Mouse (Mus musculus) forebrain, embryonic 12.5 days (tissue): ENCODE measurements at regions not wholly inside any gene's neighbourhood (a gene's known extent, or its start where the extent isn't known, plus 50 kb on each side); places are given as distances from the start of the nearest gene placed in this dataset.
"Not testable (repeated sequence)": the region's sequence is repeated elsewhere in the genome, so short reads cannot be mapped to it uniquely, and the experiment has no call there.

ENCODE experiments used
- ATAC-seq: fragments of 200-750 bp; cut with Nextera tagmentation; 2 replicates; pipeline ENCODE4 v1.8.0; 2017; ENCODE audit warnings: moderate TSS enrichment; ENCODE audit not compliant: low FRiP score
- H3K27ac ChIP-seq: fragments of 300-500 bp; sonication (generic); 2 replicates; pipeline ENCODE4 v1.5.1; 2016; ENCODE audit warnings: mild to moderate bottlenecking
- H3K27me3 ChIP-seq: fragments of 300-500 bp; sonication (generic); 2 replicates; pipeline ENCODE4 v1.6.1; 2016; ENCODE audit warnings: mild to moderate bottlenecking
- H3K36me3 ChIP-seq: fragments of 300-500 bp; sonication (generic); replicated peaks from 2 replicates; pipeline ENCODE4 v1.6.1; 2016; ENCODE audit warnings: mild to moderate bottlenecking
- H3K4me1 ChIP-seq: fragments of 300-500 bp; sonication (generic); 2 replicates; pipeline ENCODE4 v1.6.1; 2016
- H3K4me2 ChIP-seq: fragments of 300-500 bp; sonication (generic); 2 replicates; pipeline ENCODE4 v1.6.1; 2016; ENCODE audit warnings: mild to moderate bottlenecking, moderate library complexity
- H3K4me3 ChIP-seq: fragments of 300-500 bp; sonication (generic); replicated peaks from 2 replicates; pipeline ENCODE4 v1.5.1; 2016; ENCODE audit warnings: mild to moderate bottlenecking
- H3K9ac ChIP-seq: fragments of 300-500 bp; sonication (generic); 2 replicates; pipeline ENCODE4 v1.6.1; 2016; ENCODE audit warnings: mild to moderate bottlenecking
- H3K9me3 ChIP-seq: fragments of 300-500 bp; sonication (generic); 2 replicates; pipeline ENCODE4 v1.6.1; 2016
- WGBS: fragments of 180-500 bp; shearing (Covaris S2); methylation state at CpG from one replicate; pipeline ENCODE4 v1.1.7; 2016; 5-methylcytosine and 5-hydroxymethylcytosine counted together

- H3K36me3 ChIP-seq, H3K4me3 ChIP-seq, H3K9me3 ChIP-seq, H3K9ac ChIP-seq, H3K4me1 ChIP-seq, ATAC-seq, H3K27me3 ChIP-seq, H3K27ac ChIP-seq, H3K4me2 ChIP-seq: not testable (repeated sequence)
Measured at GRCm38 (mm10) chr16:30717577-30717976, 118.1 kb downstream of the Fam43a start.

GRCm38 (mm10) chr16:30720791-30721190 is 121.3 kb downstream of the Fam43a start:
- Histone ChIP-seq H3K9me3 (no peaks in the 10 kb centered on the region), H3K9ac (no peak overlapping the region), H3K4me1 (no peaks in the 10 kb centered on the region), H3K36me3 (no peaks in the 10 kb centered on the region), H3K4me2 (no peak overlapping the region), H3K4me3 (no peak overlapping the region), H3K27ac (no peak overlapping the region), H3K27me3 (no peaks in the 10 kb centered on the region)
- ATAC-seq, result no peak
- 68% methylated on average over 6 of the region's 6 CpGs for WGBS

- no peak overlapping the region for H3K4me3 ChIP-seq
- H3K4me2 ChIP-seq, result no peak overlapping the region
- H3K9ac ChIP-seq, result no peak overlapping the region
- no peak for ATAC-seq
- H3K36me3 ChIP-seq, result no peaks in the 10 kb centered on the region
- no peaks in the 10 kb centered on the region for H3K27me3 ChIP-seq
- no peaks in the 10 kb centered on the region for H3K4me1 ChIP-seq
- H3K9me3 ChIP-seq, result no peaks in the 10 kb centered on the region
- no peak overlapping the region for H3K27ac ChIP-seq
Measured at GRCm38 (mm10) chr16:30721223-30721622, 121.7 kb downstream of the Fam43a start.

- H3K4me2 ChIP-seq, result no peak overlapping the region
- no peaks in the 10 kb centered on the region for H3K36me3 ChIP-seq
- H3K9me3 ChIP-seq, result no peaks in the 10 kb centered on the region
- no peaks in the 10 kb centered on the region for H3K4me1 ChIP-seq
- no peaks in the 10 kb centered on the region for H3K27me3 ChIP-seq
- WGBS, result 95% methylated on average over 3 of the region's 3 CpGs
- no peak overlapping the region for H3K9ac ChIP-seq
- no peak for ATAC-seq
- no peak overlapping the region for H3K27ac ChIP-seq
- no peak overlapping the region for H3K4me3 ChIP-seq
Measured at GRCm38 (mm10) chr16:30722372-30722771, 122.8 kb downstream of the Fam43a start.

- 84% methylated on average over 1 of the region's 1 CpGs for WGBS
- H3K27ac ChIP-seq, result no peak overlapping the region
- ATAC-seq, result no peak
- no peak overlapping the region for H3K4me2 ChIP-seq
- no peaks in the 10 kb centered on the region for H3K27me3 ChIP-seq
- H3K4me1 ChIP-seq, result no peaks in the 10 kb centered on the region
- H3K36me3 ChIP-seq, result no peaks in the 10 kb centered on the region
- no peaks in the 10 kb centered on the region for H3K9me3 ChIP-seq
- no peak overlapping the region for H3K4me3 ChIP-seq
- H3K9ac ChIP-seq, result no peak overlapping the region
Measured at GRCm38 (mm10) chr16:30724591-30724990, 125.1 kb downstream of the Fam43a start.

GRCm38 (mm10) chr16:30732770-30733415 is 133.4 kb downstream of the Fam43a start:
- Histone ChIP-seq H3K4me3 (no peak overlapping the region), H3K4me2 (no peak overlapping the region), H3K9ac (no peak overlapping the region), H3K9me3 (no peaks in the 10 kb centered on the region), H3K36me3 (no peaks in the 10 kb centered on the region), H3K4me1 (peaks cover 25% of the 10 kb centered on the region), H3K27ac (no peak overlapping the region), H3K27me3 (no peaks in the 10 kb centered on the region)
- whole genome bisulfite sequencing, result 63% methylated on average over 9 of the region's 9 CpGs
- no peak for ATAC-seq

- H3K4me2 ChIP-seq, result no peak overlapping the region
- 79% methylated on average over 11 of the region's 11 CpGs for WGBS
- ATAC-seq, result no peak
- no peak overlapping the region for H3K27ac ChIP-seq
- H3K27me3 ChIP-seq, result no peaks in the 10 kb centered on the region
- H3K36me3 ChIP-seq, result no peaks in the 10 kb centered on the region
- peaks cover 25% of the 10 kb centered on the region for H3K4me1 ChIP-seq
- no peaks in the 10 kb centered on the region for H3K9me3 ChIP-seq
- no peak overlapping the region for H3K4me3 ChIP-seq
- H3K9ac ChIP-seq, result no peak overlapping the region
Measured at GRCm38 (mm10) chr16:30733478-30733877, 134.0 kb downstream of the Fam43a start.

- H3K36me3 ChIP-seq, result no peaks in the 10 kb centered on the region
- no peak overlapping the region for H3K4me3 ChIP-seq
- WGBS, result 43% methylated on average over 3 of the region's 3 CpGs
- H3K9ac ChIP-seq, result no peak overlapping the region
- no peaks in the 10 kb centered on the region for H3K9me3 ChIP-seq
- peaks cover 25% of the 10 kb centered on the region for H3K4me1 ChIP-seq
- H3K27me3 ChIP-seq, result no peaks in the 10 kb centered on the region
- H3K4me2 ChIP-seq, result no peak overlapping the region
- H3K27ac ChIP-seq, result no peak overlapping the region
- no peak for ATAC-seq
Measured at GRCm38 (mm10) chr16:30735360-30735759, 135.8 kb downstream of the Fam43a start.

GRCm38 (mm10) chr16:30735969-30736368 is 136.4 kb downstream of the Fam43a start:
- no peak overlapping the region for H3K4me2 ChIP-seq
- no peaks in the 10 kb centered on the region for H3K9me3 ChIP-seq
- WGBS, result 40% methylated on average over 7 of the region's 7 CpGs
- ATAC-seq, result no peak
- H3K27me3 ChIP-seq, result no peaks in the 10 kb centered on the region
- H3K4me3 ChIP-seq, result no peak overlapping the region
- H3K9ac ChIP-seq, result no peak overlapping the region
- H3K36me3 ChIP-seq, result no peaks in the 10 kb centered on the region
- H3K27ac ChIP-seq, result no peak overlapping the region
- H3K4me1 ChIP-seq, result peaks cover 25% of the 10 kb centered on the region

- no peak for ATAC-seq
- WGBS, result 73% methylated on average over 17 of the region's 17 CpGs
- Histone ChIP-seq H3K27me3 (no peaks in the 10 kb centered on the region), H3K36me3 (no peaks in the 10 kb centered on the region), H3K4me3 (no peak overlapping the region), H3K9me3 (no peaks in the 10 kb centered on the region), H3K27ac (no peak overlapping the region), H3K4me2 (no peak overlapping the region), H3K4me1 (peaks cover 25% of the 10 kb centered on the region), H3K9ac (no peak overlapping the region)
Measured at GRCm38 (mm10) chr16:30736662-30737326, 137.3 kb downstream of the Fam43a start.

GRCm38 (mm10) chr16:30737524-30737923 is 138.0 kb downstream of the Fam43a start:
- WGBS, result 86% methylated on average over 8 of the region's 8 CpGs
- Histone ChIP-seq H3K27me3 (no peaks in the 10 kb centered on the region), H3K9ac (no peak overlapping the region), H3K36me3 (no peaks in the 10 kb centered on the region), H3K4me2 (no peak overlapping the region), H3K27ac (no peak overlapping the region), H3K9me3 (no peaks in the 10 kb centered on the region), H3K4me3 (no peak overlapping the region), H3K4me1 (peaks cover 25% of the 10 kb centered on the region)
- ATAC-seq, result no peak

GRCm38 (mm10) chr16:30739651-30740050 is 140.1 kb downstream of the Fam43a start:
- Histone ChIP-seq H3K4me3 (no peak overlapping the region), H3K27ac (no peak overlapping the region), H3K9me3 (no peaks in the 10 kb centered on the region), H3K4me1 (peaks cover 24% of the 10 kb centered on the region), H3K36me3 (no peaks in the 10 kb centered on the region), H3K9ac (no peak overlapping the region), H3K27me3 (no peaks in the 10 kb centered on the region), H3K4me2 (no peak overlapping the region)
- 83% methylated on average over 7 of the region's 7 CpGs for whole genome bisulfite sequencing
- ATAC-seq, result no peak

GRCm38 (mm10) chr16:30741192-30741591 is 141.7 kb downstream of the Fam43a start:
- 97% methylated on average over 1 of the region's 1 CpGs for WGBS

More at GRCm38 (mm10) chr16:30741192-30741591, 141.7 kb downstream of the Fam43a start:
- H3K9ac ChIP-seq, result no peak overlapping the region
- H3K9me3 ChIP-seq, result no peaks in the 10 kb centered on the region
- H3K4me3 ChIP-seq, result no peak overlapping the region
- H3K4me2 ChIP-seq, result no peak overlapping the region
- H3K4me1 ChIP-seq, result peaks cover 24% of the 10 kb centered on the region
- no peak overlapping the region for H3K27ac ChIP-seq
- no peak for ATAC-seq
- H3K27me3 ChIP-seq, result no peaks in the 10 kb centered on the region
- no peaks in the 10 kb centered on the region for H3K36me3 ChIP-seq
